Mouse (Mus musculus): ENCODE measurements around the gene Tcp1. TPM values are rescaled to one million over a fixed set of nuclear protein-coding genes. Genes with fewer than 3 reads are reported as not detected.

Gene Tcp1
- 186 TPM for polyA plus RNA-seq (2017; shearing (Covaris generic))

GRCm38 (mm10) chr17:12915488-12915880 is at the start of gene Tcp1:
Gene Tcp1, plus strand, starts transcription at chr17:12915701.

GRCm38 (mm10) chr17:12868043-12868442 is 47.5 kb upstream of the Tcp1 start, which contains the start of gene Mas1:
Gene Mas1, minus strand, starts transcription at chr17:12868143.

GRCm38 (mm10) chr17:12875734-12876133 is 39.8 kb upstream of the Tcp1 start, which contains the start of gene Mrgprh:
Gene Mrgprh, plus strand, starts transcription at chr17:12876034.

GRCm38 (mm10) chr17:12909361-12910280 is 5.9 kb upstream of the Tcp1 start, which contains the start of gene Pnldc1:
Gene Pnldc1, minus strand, starts transcription at chr17:12910230.

GRCm38 (mm10) chr17:12915881-12916583 is 531 bp downstream of the Tcp1 start, which contains the start of gene Mrpl18:
Gene Mrpl18, minus strand, starts transcription at chr17:12916345.

GRCm38 (mm10) chr17:12940151-12940805 is 24.8 kb downstream of the Tcp1 start, which contains the start of gene Acat3:
Gene Acat3, minus strand, starts transcription at chr17:12940600.

GRCm38 (mm10) chr17:12960331-12960873 is 44.9 kb downstream of the Tcp1 start, which contains the start of gene Acat2:
Gene Acat2, minus strand, starts transcription at chr17:12960747.

Other genes with a start within 250 kb of the Tcp1 start
- gene Slc22a1, start 239.9 kb upstream of the Tcp1 start, polyA plus RNA-seq (2017; shearing (Covaris generic)): not detected
- gene Igf2r, start 146.0 kb upstream of the Tcp1 start, polyA plus RNA-seq (2017; shearing (Covaris generic)): 26.0 TPM
- gene Mas1, start 47.6 kb upstream of the Tcp1 start, polyA plus RNA-seq (2017; shearing (Covaris generic)): not detected
- not detected for gene Mrgprh, start 39.7 kb upstream of the Tcp1 start, polyA plus RNA-seq (2017; shearing (Covaris generic))
- 0.86 TPM for gene Pnldc1, start 5.5 kb upstream of the Tcp1 start, polyA plus RNA-seq (2017; shearing (Covaris generic))
- gene Mrpl18, start 644 bp downstream of the Tcp1 start, polyA plus RNA-seq (2017; shearing (Covaris generic)): 71.5 TPM
- gene Acat3, start 24.9 kb downstream of the Tcp1 start, polyA plus RNA-seq (2017; shearing (Covaris generic)): 2.4 TPM
- 45.3 TPM for gene Acat2, start 45.0 kb downstream of the Tcp1 start, polyA plus RNA-seq (2017; shearing (Covaris generic))
- 87.3 TPM for gene Wtap, start 78.5 kb downstream of the Tcp1 start, polyA plus RNA-seq (2017; shearing (Covaris generic))
- gene Sod2, start 91.1 kb downstream of the Tcp1 start, polyA plus RNA-seq (2017; shearing (Covaris generic)): 87.7 TPM
- not detected for gene Gpr31b, start 136.6 kb downstream of the Tcp1 start, polyA plus RNA-seq (2017; shearing (Covaris generic))
- gene Tcp10b, start 145.4 kb downstream of the Tcp1 start, polyA plus RNA-seq (2017; shearing (Covaris generic)): not detected
- not detected for gene Unc93a, start 216.1 kb downstream of the Tcp1 start, polyA plus RNA-seq (2017; shearing (Covaris generic))

Data from naive thymus-derived CD4-positive, alpha-beta T cell, adult 5 months (primary cell).